Mouse (Mus musculus) monocyte, adult 5-6 weeks (primary cell): ENCODE measurements around the gene Wfikkn1. TPM values are rescaled to one million over a fixed set of nuclear protein-coding genes. Genes with fewer than 3 reads are reported as not detected.

ENCODE experiments used
- ATAC-seq: fragments of 153-309, 156-312 bp; replicated peaks from 2 replicates; pipeline ENCODE4 v1.8.0; 2017; ENCODE audit warnings: mild to moderate bottlenecking; ENCODE audit not compliant: low TSS enrichment, insufficient number of reproducible peaks, severe bottlenecking, poor library complexity, low FRiP score
- total RNA-seq: library from RNA; stranded (forward); fragments of 200-1000, 200-491, 200-594 nt; gene quantifications from 3 replicates; pipeline ENCODE4 v1.2.3, GENCODE M21; 2017

Gene Wfikkn1
- total RNA-seq, 1 experiment from 2014 or later, result 1.0 TPM

DNA sequence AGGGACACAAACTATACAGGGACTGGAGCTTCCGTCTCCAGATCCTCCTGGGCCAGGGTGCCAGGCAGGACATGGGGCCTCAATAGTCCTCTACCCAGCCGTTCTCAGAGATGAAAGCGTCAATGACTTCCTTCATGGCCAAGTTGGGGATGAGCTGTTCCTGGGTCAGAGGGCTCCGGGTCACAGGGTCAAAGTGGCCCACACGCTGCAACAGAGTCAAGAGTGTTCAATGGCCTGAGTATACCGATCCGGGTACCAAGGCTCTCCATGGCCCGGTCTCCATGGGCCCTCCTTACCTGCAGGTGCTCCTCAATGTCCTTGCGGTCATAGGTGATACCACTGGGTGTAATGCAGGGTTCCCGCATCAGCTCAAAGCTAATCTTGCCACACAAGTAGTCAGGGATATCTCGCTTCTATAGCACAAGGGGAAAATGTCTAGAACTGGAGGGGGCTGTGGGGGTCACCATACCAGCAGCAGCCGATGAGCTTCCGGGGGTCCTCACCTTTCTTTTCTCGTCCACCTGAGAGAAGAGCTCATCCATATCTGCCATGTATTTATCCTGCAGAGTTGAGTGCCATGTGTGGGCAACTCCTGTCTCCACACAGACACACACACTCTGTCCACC, 49.7 kb downstream of the Wfikkn1 start:
- no peak for ATAC-seq

DNA sequence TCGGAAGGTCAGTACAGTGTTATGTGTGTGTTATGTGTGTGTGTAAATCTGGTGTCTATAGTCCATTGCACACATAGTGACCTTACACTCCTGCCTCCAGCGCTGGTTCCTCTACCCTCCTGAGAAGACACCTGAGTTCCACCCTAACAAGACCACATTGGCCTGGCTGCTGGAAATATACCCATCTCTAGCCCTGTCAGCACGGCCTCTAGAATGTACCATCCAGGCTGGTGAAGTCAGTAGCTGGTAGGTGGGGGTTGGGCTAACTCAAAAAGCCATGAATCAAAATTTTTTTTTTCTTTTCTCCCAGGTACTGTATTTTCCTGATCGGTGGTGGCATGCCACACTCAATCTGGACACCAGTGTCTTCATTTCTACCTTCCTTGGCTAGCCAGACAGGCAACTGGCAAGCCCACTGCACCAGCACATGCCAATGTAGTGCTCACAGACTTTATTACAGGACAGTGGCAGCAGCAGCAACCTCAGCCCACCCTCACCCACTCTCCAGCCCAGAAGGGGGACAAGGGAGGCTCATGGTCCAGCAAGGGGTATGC, 50.4 kb downstream of the Wfikkn1 start:
- no peak for ATAC-seq

DNA sequence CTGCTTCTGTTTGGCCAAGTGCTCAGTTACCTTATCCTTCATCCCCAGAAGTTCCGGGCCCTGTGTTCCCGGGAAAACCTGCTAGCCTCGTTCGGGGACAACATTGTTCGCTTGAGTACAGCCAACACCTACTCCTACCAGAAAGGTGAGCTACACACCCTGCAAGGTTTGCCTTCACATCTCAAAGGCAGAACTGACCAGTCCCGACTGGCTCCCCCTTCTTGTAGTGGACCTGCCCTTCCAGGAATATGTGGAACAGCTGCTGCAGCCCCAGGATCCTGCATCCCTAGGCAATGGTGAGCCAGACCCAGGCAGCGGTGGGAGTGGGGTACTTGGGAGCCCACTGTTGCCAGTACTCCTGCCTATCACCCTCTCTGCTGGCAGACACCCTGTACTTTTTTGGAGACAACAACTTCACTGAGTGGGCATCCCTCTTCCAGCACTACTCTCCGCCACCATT, 51.1 kb downstream of the Wfikkn1 start:
- no peak for ATAC-seq

DNA sequence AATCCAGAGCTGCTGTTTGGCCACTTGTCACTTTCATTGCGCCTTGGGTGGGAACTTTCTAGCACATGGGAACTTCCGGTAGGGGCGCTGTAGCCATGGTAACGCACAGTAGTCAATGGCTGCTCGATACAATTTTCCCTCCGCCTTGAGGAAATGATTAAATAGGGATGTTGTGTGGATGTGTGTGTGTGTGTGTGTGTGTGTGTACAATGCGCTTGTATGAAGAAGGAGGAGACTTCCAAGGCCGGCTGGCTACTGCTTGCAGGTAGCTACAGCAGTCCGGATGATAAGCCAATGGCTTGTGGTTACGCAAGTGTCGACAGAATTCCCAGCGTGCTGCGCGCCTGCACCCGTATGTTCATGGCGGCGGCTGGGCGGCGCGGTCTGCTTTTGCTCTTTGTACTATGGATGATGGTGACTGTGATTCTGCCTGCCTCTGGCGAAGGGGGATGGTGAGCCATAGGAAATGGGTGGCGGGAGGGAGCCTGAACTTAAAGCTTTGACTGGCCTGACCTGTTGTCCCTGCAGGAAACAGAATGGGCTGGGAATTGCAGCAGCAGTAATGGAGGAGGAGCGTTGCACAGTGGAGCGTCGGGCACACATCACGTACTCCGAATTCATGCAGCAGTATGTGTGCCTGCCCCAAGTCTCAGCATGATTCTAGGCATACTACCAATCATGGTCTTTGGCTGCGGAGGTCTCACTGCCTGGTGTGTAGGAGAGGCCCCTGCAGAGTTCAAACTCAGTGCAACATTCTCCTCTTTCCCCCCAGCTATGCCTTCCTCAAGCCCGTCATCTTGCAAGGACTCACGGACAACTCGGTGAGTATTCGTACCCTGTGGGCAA, 51.7 kb downstream of the Wfikkn1 start, which contains the start of gene Jmjd8:
Jmjd8 (plus strand) TSS at position 156 of the 846 bp plus-strand sequence.
- ATAC-seq, result peak; percentile 33

DNA sequence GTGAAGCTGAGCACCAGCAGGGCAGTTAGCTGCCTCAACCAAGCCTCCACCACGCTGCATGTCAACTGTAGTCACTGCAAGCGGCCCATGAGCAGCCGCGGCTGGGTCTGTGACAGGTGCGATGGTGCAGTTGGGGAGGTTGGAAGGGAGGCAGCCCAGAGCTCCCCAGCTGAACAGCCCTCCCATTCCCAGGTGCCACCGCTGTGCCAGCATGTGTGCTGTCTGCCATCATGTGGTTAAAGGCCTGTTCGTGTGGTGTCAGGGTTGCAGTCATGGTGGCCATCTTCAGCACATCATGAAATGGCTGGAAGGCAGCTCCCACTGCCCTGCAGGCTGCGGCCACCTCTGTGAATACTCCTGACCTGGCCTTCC, 52.4 kb downstream of the Wfikkn1 start:
- no peak for ATAC-seq

Other genes starting within 250 kb of the Wfikkn1 start
- not detected in 3 replicates for gene Gng13, start 163.7 kb downstream of the Wfikkn1 start, total RNA-seq
- 1.1 to 5.0 TPM (median 3.0 TPM) in 3 replicates for gene Chtf18, start 153.4 kb downstream of the Wfikkn1 start, total RNA-seq
- gene Rpusd1, start 153.2 kb downstream of the Wfikkn1 start, total RNA-seq, result 0.95 to 2.5 TPM in 2 of 3 replicates, not detected in the other
- not detected in 3 replicates for gene Mslnl, start 144.8 kb downstream of the Wfikkn1 start, total RNA-seq
- not detected in 3 replicates for gene Msln, start 126.5 kb downstream of the Wfikkn1 start, total RNA-seq
- 22.3 to 32.1 TPM (median 27.3 TPM) in 3 replicates for gene Narfl, start 107.1 kb downstream of the Wfikkn1 start, total RNA-seq
- 16.0 to 49.1 TPM (median 25.3 TPM) in 3 replicates for gene Haghl, start 95.2 kb downstream of the Wfikkn1 start, total RNA-seq
- gene Ccdc78, start 94.3 kb downstream of the Wfikkn1 start, total RNA-seq, result not detected in 3 replicates
- 30.7 to 53.7 TPM (median 38.7 TPM) in 3 replicates for gene Fam173a, start 88.0 kb downstream of the Wfikkn1 start, total RNA-seq
- not detected in 3 replicates for gene AC134908.4, start 85.2 kb downstream of the Wfikkn1 start, total RNA-seq
- gene Metrn, start 83.7 kb downstream of the Wfikkn1 start, total RNA-seq, result 5.1 to 6.4 TPM (median 6.1 TPM) in 3 replicates
- not detected in 3 replicates for gene Fbxl16, start 71.8 kb downstream of the Wfikkn1 start, total RNA-seq
- 10.7 to 16.6 TPM (median 15.6 TPM) in 3 replicates for gene Wdr24, start 57.2 kb downstream of the Wfikkn1 start, total RNA-seq
- gene Jmjd8, start 52.0 kb downstream of the Wfikkn1 start, total RNA-seq, result 7.9 to 20.3 TPM (median 11.0 TPM) in 3 replicates
- 74.5 to 81.4 TPM (median 75.3 TPM) in 3 replicates for gene Stub1, start 47.5 kb downstream of the Wfikkn1 start, total RNA-seq
- 1.8 TPM in 1 of 3 replicates, not detected in the others for gene Rhbdl1, start 43.6 kb downstream of the Wfikkn1 start, total RNA-seq
- 0.43 to 2.9 TPM (median 2.1 TPM) in 3 replicates for gene Gm20683, start 39.1 kb downstream of the Wfikkn1 start, total RNA-seq
- gene Rhot2, start 36.0 kb downstream of the Wfikkn1 start, total RNA-seq, result 17.6 to 38.7 TPM (median 34.3 TPM) in 3 replicates
- gene Wdr90, start 19.4 kb downstream of the Wfikkn1 start, total RNA-seq, result 2.9 to 7.7 TPM (median 3.4 TPM) in 3 replicates
- gene Mcrip2, start 12.1 kb downstream of the Wfikkn1 start, total RNA-seq, result 1.1 to 5.7 TPM (median 1.6 TPM) in 3 replicates
- gene Mettl26, start 5.8 kb downstream of the Wfikkn1 start, total RNA-seq, result 1.3 to 10.0 TPM (median 7.0 TPM) in 3 replicates
- 3.5 to 7.1 TPM (median 3.8 TPM) in 3 replicates for gene Rab40c, start 38.9 kb upstream of the Wfikkn1 start, total RNA-seq
- 13.5 to 34.1 TPM (median 18.4 TPM) in 3 replicates for gene Pigq, start 64.1 kb upstream of the Wfikkn1 start, total RNA-seq
- gene Nhlrc4, start 64.1 kb upstream of the Wfikkn1 start, total RNA-seq, result not detected in 3 replicates
- gene A930017K11Rik, start 71.7 kb upstream of the Wfikkn1 start, total RNA-seq, result not detected in 3 replicates
- 2.3 to 6.6 TPM (median 6.1 TPM) in 3 replicates for gene Capn15, start 104.9 kb upstream of the Wfikkn1 start, total RNA-seq
- gene Rab11fip3, start 188.7 kb upstream of the Wfikkn1 start, total RNA-seq, result 0.32 to 4.0 TPM (median 1.2 TPM) in 3 replicates
- 7.7 to 13.9 TPM (median 12.5 TPM) in 3 replicates for gene Decr2, start 209.5 kb upstream of the Wfikkn1 start, total RNA-seq
- 1.1 TPM in 1 of 3 replicates, not detected in the others for gene Nme4, start 214.7 kb upstream of the Wfikkn1 start, total RNA-seq
- gene Tmem8, start 232.4 kb upstream of the Wfikkn1 start, total RNA-seq, result 7.4 to 10.9 TPM (median 8.5 TPM) in 3 replicates
- gene Mrpl28, start 242.6 kb upstream of the Wfikkn1 start, total RNA-seq, result 13.0 to 19.6 TPM (median 13.9 TPM) in 3 replicates